ENCODE assay signal across 8 mouse cellular contexts in the genomic region with DNA sequence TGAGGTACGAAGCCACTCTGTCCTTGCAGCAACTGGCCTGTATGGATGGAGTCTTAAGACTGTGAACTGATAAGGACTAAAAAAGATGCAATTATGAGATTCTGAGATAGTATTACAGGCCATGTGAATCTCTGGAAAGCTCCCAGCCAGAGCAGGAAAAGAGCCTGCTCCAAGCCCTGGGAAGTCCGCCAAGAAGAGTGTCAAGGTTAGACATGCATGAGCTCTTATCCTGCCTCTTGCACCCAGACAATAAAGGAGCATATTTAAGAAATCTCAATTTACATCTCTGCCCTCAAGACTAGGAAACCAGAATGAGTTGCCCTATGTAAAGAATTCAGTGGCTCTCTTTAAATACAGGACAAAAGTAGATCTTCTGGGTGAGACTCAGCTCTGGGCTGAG.
A peak's percentile ranks its signal among the peaks of the same experiment; 100 is the strongest.
DNase-seq lines count a peak whose midpoint lies in the region; ATAC-seq lines count a peak whose summit lies in the region.

No protein-coding gene starts in this region.

- peak; percentile 2 to 9 for DNase-seq in heart, postnatal 36 days
- no peak for DNase-seq in heart, adult 11 months
- DNase-seq in lung, postnatal 10 days, result peak; percentile 2
- DNase-seq in lung, postnatal 36 days, result no peak
- peak; percentile 72 for DNase-seq in adrenal gland, postnatal 10 days
- DNase-seq in cerebellum, postnatal 10 days, result peak; percentile 92
- no peak for DNase-seq in spleen, postnatal 36 days (ENCODE audit: low spot score in 2 of 2)

- intact Hi-C loops in heart, postnatal 36 days (cut with DNase I), result no loop called here

- no peak for ATAC-seq in erythroblast, adult 5-6 weeks (replicated peaks; ENCODE audit: low FRiP score, poor library complexity, severe bottlenecking)

Comparison
In these comparisons a context has a peak if more than half of its experiments do, and no peak if none do; other contexts are left out.
1. DNase-seq: peak in heart, postnatal 36 days (2 of 2), lung, postnatal 10 days (single experiment), adrenal gland, postnatal 10 days (single experiment) and cerebellum, postnatal 10 days (2 of 2); none in heart, adult 11 months (single experiment), lung, postnatal 36 days (single experiment) and spleen, postnatal 36 days (0 of 2).